Mouse (Mus musculus): ENCODE measurements around the gene Loxl1.

DNA sequence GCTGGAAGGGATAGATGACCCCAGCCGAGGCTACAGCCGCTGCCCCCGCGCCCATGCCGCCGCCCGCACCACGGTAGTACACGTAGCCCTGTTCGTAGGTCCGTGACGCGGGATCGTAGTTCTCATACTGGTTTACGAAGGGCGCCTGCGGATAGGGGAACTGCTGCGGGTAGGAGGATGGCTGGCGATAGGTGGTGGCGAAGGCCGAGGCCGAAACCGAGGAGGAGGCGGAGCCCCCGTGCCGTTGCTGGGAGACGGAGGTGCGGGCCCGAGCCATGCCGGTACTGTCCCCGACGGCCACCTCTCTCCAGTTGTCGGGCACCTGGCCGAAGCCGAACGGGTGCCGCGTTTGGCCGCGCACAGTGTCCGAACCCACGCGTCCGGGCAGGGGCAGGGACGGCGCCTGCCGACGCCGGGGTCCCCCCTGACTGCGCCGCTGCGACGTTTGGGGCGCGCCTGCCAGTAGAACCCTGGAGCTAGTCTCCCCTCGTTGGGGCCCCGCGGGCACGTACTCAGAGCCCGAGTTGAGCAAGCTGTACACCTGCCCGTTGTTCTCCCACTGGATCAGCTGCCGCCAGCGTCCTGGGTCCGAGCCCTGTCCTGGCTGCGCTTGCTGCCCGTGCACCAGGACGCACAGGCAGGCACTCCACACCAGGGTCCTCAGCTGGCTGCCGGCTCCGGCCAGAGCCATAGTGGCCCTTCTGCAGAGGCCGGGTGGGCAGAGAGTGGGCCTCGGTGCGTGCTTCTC lies 616 bp downstream of the Loxl1 start:
- TF ChIP-seq GATA1 (IDR thresholded peaks at IDR 0.05; ENCODE audit: borderline replicate concordance, low read length) (no peak), FLI1 (IDR thresholded peaks at IDR 0.05; ENCODE audit: low read length) (no peak)
